Mouse (Mus musculus): ENCODE results near the gene Map4k3. TPM values are rescaled to one million over a fixed set of nuclear protein-coding genes. Genes with fewer than 3 reads are reported as not detected.

Map4k3 gene
- polyA plus RNA-seq, 1 experiment, result 2.8 TPM

- no peak overlapping the region for H3K4me3 ChIP-seq (replicated peaks; ENCODE audit: control insufficient read depth, low read depth, low read length)
- no peak overlapping the region for H3K27ac ChIP-seq (ENCODE audit: control insufficient read depth, insufficient read depth, low read depth, low read length, poor library complexity)
- TF ChIP-seq CTCF (IDR thresholded peaks at IDR 0.05; ENCODE audit: control insufficient read depth, insufficient read depth, low read length), result peak; percentile 94
- TF ChIP-seq POLR2A (IDR thresholded peaks at IDR 0.05; ENCODE audit: borderline replicate concordance, control insufficient read depth, low read depth, low read length), result no peak
- WGBS, result 13% methylated on average over 12 of the region's 12 CpGs
- no peaks in the 10 kb centered on the region for H3K4me1 ChIP-seq (ENCODE audit: control insufficient read depth, insufficient read depth, low read length)
Measured at GRCm38 (mm10) chr17:80560669-80561401, 167.4 kb downstream of the Map4k3 start.

DNA sequence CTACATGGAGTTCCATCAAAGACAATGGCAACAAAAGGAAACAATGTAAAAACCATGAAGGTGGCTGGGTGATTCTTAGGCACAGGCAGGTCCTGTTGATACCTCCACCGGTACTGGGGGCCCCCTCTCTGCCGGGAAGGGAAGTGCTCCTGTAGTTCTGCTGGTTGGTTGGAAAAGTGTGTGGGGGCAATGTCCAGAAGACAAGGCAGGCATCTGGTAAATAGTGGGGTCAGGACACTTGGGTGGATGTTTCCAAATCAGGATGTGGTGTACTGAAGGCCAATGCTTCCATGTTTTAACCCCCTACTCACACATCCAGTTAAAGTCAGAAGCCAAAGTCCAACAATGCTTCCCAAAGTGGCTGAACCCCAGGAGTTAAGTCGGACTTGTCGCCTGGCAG lies 168.5 kb downstream of the Map4k3 start:
- Histone ChIP-seq H3K4me3 (replicated peaks; ENCODE audit: control insufficient read depth, low read depth, low read length) (no peak overlapping the region), H3K4me1 (ENCODE audit: control insufficient read depth, insufficient read depth, low read length) (no peaks in the 10 kb centered on the region), H3K27ac (ENCODE audit: control insufficient read depth, insufficient read depth, low read depth, low read length, poor library complexity) (no peak overlapping the region)
- TF ChIP-seq CTCF (IDR thresholded peaks at IDR 0.05; ENCODE audit: control insufficient read depth, insufficient read depth, low read length), result peak; percentile 24; the same call in 1 of the 2 replicates
- TF ChIP-seq POLR2A (IDR thresholded peaks at IDR 0.05; ENCODE audit: borderline replicate concordance, control insufficient read depth, low read depth, low read length), result no peak
- WGBS, result 57% methylated on average over 4 of the region's 4 CpGs

DNA sequence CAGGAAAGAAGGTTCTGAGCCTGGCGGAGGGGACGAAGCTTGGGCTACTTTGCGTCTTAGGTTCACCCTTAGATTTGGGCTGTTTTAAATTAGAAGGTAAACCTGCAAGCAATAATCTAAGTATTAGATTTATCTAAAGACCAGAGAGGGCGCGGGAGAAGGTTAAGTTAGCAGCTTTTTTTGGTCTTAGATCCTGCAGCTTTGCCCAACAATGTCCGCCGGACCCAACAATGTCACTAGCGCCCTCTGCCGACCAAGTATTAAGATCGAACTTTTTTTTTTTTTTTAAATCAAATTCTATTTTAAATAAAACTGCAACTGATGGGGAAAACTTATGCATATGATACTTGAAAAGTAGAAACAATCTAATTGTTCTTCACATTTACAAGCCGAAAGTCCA lies 169.2 kb downstream of the Map4k3 start:
- H3K4me1 ChIP-seq (ENCODE audit: control insufficient read depth, insufficient read depth, low read length), result no peaks in the 10 kb centered on the region
- H3K27ac ChIP-seq (ENCODE audit: control insufficient read depth, insufficient read depth, low read depth, low read length, poor library complexity), result no peak overlapping the region
- TF ChIP-seq CTCF (IDR thresholded peaks at IDR 0.05; ENCODE audit: control insufficient read depth, insufficient read depth, low read length) (peak; percentile 62), POLR2A (IDR thresholded peaks at IDR 0.05; ENCODE audit: borderline replicate concordance, control insufficient read depth, low read depth, low read length) (no peak)
- H3K4me3 ChIP-seq (replicated peaks; ENCODE audit: control insufficient read depth, low read depth, low read length), result no peak overlapping the region
- 31% methylated on average over 11 of the region's 11 CpGs for WGBS

DNA sequence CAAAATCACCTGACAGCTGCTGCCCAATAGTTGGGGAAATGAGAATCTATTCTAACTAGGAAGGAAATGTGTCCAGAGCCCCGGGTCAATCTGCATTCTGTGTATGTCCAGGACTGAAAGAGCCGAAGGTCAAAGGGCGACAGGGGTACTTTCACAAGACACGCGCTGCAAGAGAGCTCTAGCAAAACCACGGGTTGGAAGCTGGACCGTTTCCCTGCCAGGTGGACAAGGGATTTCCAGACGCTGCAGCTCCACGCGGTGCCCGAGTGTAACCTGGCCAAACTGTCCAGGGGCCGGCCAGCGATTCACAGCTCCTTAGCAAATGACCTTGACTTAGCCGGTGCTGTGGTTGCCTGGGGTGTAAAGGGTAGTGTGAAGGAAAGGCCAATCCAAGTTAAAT lies 169.7 kb downstream of the Map4k3 start:
- H3K27ac ChIP-seq (ENCODE audit: control insufficient read depth, insufficient read depth, low read depth, low read length, poor library complexity), result no peak overlapping the region
- H3K4me3 ChIP-seq (replicated peaks; ENCODE audit: control insufficient read depth, low read depth, low read length), result no peak overlapping the region
- 80% methylated on average over 14 of the region's 14 CpGs for WGBS
- TF ChIP-seq POLR2A (IDR thresholded peaks at IDR 0.05; ENCODE audit: borderline replicate concordance, control insufficient read depth, low read depth, low read length) (no peak), CTCF (IDR thresholded peaks at IDR 0.05; ENCODE audit: control insufficient read depth, insufficient read depth, low read length) (no peak)
- no peaks in the 10 kb centered on the region for H3K4me1 ChIP-seq (ENCODE audit: control insufficient read depth, insufficient read depth, low read length)

DNA sequence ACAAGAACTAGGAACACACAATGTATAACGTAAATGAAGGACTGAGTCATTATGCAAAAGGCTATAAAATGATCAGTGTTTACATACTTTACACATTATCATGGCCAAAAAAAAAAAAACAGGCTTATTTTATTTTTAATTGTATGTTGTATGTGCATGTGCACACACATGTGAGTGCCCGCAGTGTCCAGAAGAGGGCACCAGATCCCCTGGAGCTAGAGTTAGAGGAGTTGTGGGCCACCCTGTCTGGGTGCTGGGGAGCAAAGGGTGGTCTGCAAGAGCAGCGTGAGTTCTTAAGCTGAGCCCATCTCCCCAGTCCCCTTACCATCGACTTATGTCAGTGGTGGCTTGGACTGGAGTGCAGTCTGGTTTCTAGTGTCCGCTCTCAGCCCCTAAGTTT lies 170.8 kb downstream of the Map4k3 start:
- no peak overlapping the region for H3K27ac ChIP-seq (ENCODE audit: control insufficient read depth, insufficient read depth, low read depth, low read length, poor library complexity)
- H3K4me3 ChIP-seq (replicated peaks; ENCODE audit: control insufficient read depth, low read depth, low read length), result no peak overlapping the region
- TF ChIP-seq CTCF (IDR thresholded peaks at IDR 0.05; ENCODE audit: control insufficient read depth, insufficient read depth, low read length) (peak; percentile 36; the same call in 1 of the 2 replicates), POLR2A (IDR thresholded peaks at IDR 0.05; ENCODE audit: borderline replicate concordance, control insufficient read depth, low read depth, low read length) (no peak)
- 90% methylated on average over 5 of the region's 5 CpGs for WGBS
- peaks cover 2% of the 10 kb centered on the region; the same call in 1 of the 2 replicates for H3K4me1 ChIP-seq (ENCODE audit: control insufficient read depth, insufficient read depth, low read length)

GRCm38 (mm10) chr17:80553318-80554270 lies 174.7 kb downstream of the Map4k3 start:
- no peak for TF ChIP-seq POLR2A (IDR thresholded peaks at IDR 0.05; ENCODE audit: borderline replicate concordance, control insufficient read depth, low read depth, low read length)
- peak; percentile 46; the same call in 1 of the 2 replicates for TF ChIP-seq CTCF (IDR thresholded peaks at IDR 0.05; ENCODE audit: control insufficient read depth, insufficient read depth, low read length)
- WGBS, result 3% methylated on average over 35 of the region's 35 CpGs
- H3K27ac ChIP-seq (ENCODE audit: control insufficient read depth, insufficient read depth, low read depth, low read length, poor library complexity), result no peak overlapping the region
- peak overlapping the region; percentile 72 for H3K4me3 ChIP-seq (replicated peaks; ENCODE audit: control insufficient read depth, low read depth, low read length)
- H3K4me1 ChIP-seq (ENCODE audit: control insufficient read depth, insufficient read depth, low read length), result peaks cover 2% of the 10 kb centered on the region

DNA sequence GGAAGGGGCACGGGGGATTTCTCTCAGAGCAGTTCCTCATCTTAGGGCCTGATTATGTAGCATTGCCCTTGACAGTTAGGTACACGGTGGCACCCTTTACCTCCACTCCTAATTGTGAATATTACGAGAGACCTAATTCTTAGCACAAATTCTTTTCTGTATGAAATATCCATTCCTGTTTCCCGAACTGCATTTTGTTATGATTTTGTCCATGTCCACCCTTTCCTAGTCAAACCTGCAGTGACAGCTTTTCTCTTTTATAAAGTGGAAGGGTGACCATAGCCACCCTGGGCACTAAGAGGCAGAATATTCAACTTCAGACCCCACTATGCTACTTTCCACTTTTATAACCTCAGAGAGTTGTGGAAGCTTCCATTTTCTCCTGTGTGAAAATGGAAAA lies 175.6 kb downstream of the Map4k3 start:
- 42% methylated on average over 4 of the region's 4 CpGs for WGBS
- Histone ChIP-seq H3K4me1 (ENCODE audit: control insufficient read depth, insufficient read depth, low read length) (peaks cover 2% of the 10 kb centered on the region), H3K27ac (ENCODE audit: control insufficient read depth, insufficient read depth, low read depth, low read length, poor library complexity) (no peak overlapping the region), H3K4me3 (replicated peaks; ENCODE audit: control insufficient read depth, low read depth, low read length) (no peak overlapping the region)
- TF ChIP-seq CTCF (IDR thresholded peaks at IDR 0.05; ENCODE audit: control insufficient read depth, insufficient read depth, low read length) (no peak), POLR2A (IDR thresholded peaks at IDR 0.05; ENCODE audit: borderline replicate concordance, control insufficient read depth, low read depth, low read length) (no peak)

GRCm38 (mm10) chr17:80550981-80551380 lies 177.3 kb downstream of the Map4k3 start:
- WGBS, result 82% methylated on average over 15 of the region's 15 CpGs

More at GRCm38 (mm10) chr17:80550981-80551380, 177.3 kb downstream of the Map4k3 start:
- no peak overlapping the region for H3K27ac ChIP-seq (ENCODE audit: control insufficient read depth, insufficient read depth, low read depth, low read length, poor library complexity)
- TF ChIP-seq CTCF (IDR thresholded peaks at IDR 0.05; ENCODE audit: control insufficient read depth, insufficient read depth, low read length) (no peak), POLR2A (IDR thresholded peaks at IDR 0.05; ENCODE audit: borderline replicate concordance, control insufficient read depth, low read depth, low read length) (no peak)
- H3K4me1 ChIP-seq (ENCODE audit: control insufficient read depth, insufficient read depth, low read length), result peaks cover 2% of the 10 kb centered on the region
- no peak overlapping the region for H3K4me3 ChIP-seq (replicated peaks; ENCODE audit: control insufficient read depth, low read depth, low read length)

Measured in bone marrow, adult 2 months (tissue).